Mouse (Mus musculus): Measurements from ENCODE around the gene Ints1.

DNA sequence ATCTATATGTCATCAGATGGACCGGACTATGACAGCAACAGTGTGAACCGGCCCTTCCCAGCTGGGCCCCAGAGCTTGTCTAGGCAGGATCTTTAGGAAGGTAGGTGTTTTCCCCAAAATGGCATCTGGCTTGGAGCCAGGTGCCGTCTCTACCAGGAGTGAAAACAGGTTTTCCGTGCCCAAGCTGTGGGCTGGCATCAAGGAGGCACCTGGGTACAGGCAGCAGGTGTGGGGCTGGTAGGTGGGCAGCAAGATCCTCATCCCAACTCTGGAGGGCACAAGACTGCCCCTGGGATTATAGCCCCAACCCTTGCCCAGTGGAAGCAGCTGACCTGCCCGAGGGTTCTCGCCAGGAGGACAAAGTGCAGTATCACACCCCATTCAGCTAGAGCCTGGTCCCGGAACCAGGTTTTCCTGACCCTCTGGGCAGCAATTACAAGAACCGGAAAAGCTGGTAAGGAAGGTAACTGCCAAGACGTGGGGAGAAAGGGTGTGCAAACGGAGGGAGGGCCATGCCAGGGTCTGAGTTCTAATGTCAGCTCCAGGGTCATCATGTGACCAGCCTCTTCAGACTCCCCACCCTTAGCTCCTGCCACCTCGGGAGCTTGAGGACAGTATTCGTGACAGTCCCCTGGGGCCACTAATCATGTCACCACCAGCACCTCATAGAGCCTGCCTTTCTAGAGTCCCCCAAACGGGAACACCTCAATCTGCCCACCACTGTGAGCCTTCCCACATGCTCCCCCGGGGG lies 37.5 kb downstream of the Ints1 start:
- no peak for TF ChIP-seq CTCF (IDR thresholded peaks at IDR 0.05; ENCODE audit: low read depth, low read length)
- no peak for TF ChIP-seq POLR2A (IDR thresholded peaks at IDR 0.05; ENCODE audit: borderline replicate concordance, low read depth, low read length)

Data from bone marrow macrophage, adult 2 months (primary cell).